Mouse (Mus musculus): Measurements from ENCODE around the gene Egf.

GRCm38 (mm10) chr3:129766106-129766505 lies 11.0 kb upstream of the Egf start:
- TF ChIP-seq CTCF (IDR thresholded peaks at IDR 0.05; ENCODE audit: insufficient read depth, low read length) (no peak), POLR2A (IDR thresholded peaks at IDR 0.05; ENCODE audit: borderline replicate concordance, extremely low read depth, low read depth, low read length) (no peak)
